Mouse (Mus musculus) right cerebral cortex, postnatal 10 days (tissue): ENCODE data around the gene Des.
A peak's percentile ranks its signal among the peaks of the same experiment; 100 is the strongest.

ENCODE experiments used
- DNase-seq, 2 experiments: peaks; one replicate each; pipeline ENCODE4 v3.0.0; 2021; ENCODE audit warnings: low spot score in 2 of 2

The Des gene

GRCm38 (mm10) chr1:75347279-75347678 is 12.8 kb upstream of the Des start:
- no peak for DNase-seq

- peak in 1 of 2 experiments; percentile 17 for DNase-seq
These were observed 10.9 kb upstream of the Des start for GRCm38 (mm10) chr1:75349275-75349674.

GRCm38 (mm10) chr1:75357261-75357660 is 2.9 kb upstream of the Des start:
- peak; percentile 66 to 70 for DNase-seq

GRCm38 (mm10) chr1:75358009-75358408 is 2.1 kb upstream of the Des start:
- DNase-seq, result no peak

- DNase-seq, result peak; percentile 74 to 82
These were observed 783 bp upstream of the Des start for GRCm38 (mm10) chr1:75359346-75359745.

- DNase-seq, result no peak
These were observed 994 bp downstream of the Des start for GRCm38 (mm10) chr1:75361123-75361522.

GRCm38 (mm10) chr1:75361750-75362149 is 1.6 kb downstream of the Des start:
- no peak for DNase-seq

GRCm38 (mm10) chr1:75363868-75364267 is 3.7 kb downstream of the Des start:
- DNase-seq, result no peak

GRCm38 (mm10) chr1:75365510-75366137 is 5.5 kb downstream of the Des start:
- peak in 1 of 2 experiments; percentile 64 for DNase-seq

- no peak for DNase-seq
These were observed 9.3 kb downstream of the Des start for GRCm38 (mm10) chr1:75369360-75369983.

GRCm38 (mm10) chr1:75369984-75370660 is 10.0 kb downstream of the Des start:
- DNase-seq, result no peak

GRCm38 (mm10) chr1:75371317-75372095 is 11.4 kb downstream of the Des start:
- no peak for DNase-seq

- DNase-seq, result no peak
These were observed 12.3 kb downstream of the Des start for GRCm38 (mm10) chr1:75372450-75372849.

- DNase-seq, result no peak
These were observed 13.1 kb downstream of the Des start for GRCm38 (mm10) chr1:75373276-75373675.

GRCm38 (mm10) chr1:75374950-75375936 is 15.1 kb downstream of the Des start, which contains the start of gene Speg:
Speg (plus strand) TSS chr1:75375297.
- DNase-seq, result no peak

- no peak for DNase-seq
These were observed 19.1 kb downstream of the Des start for GRCm38 (mm10) chr1:75379196-75379595.

GRCm38 (mm10) chr1:75379931-75380330 is 19.8 kb downstream of the Des start:
- DNase-seq, result no peak

- no peak for DNase-seq
These were observed 20.8 kb downstream of the Des start for GRCm38 (mm10) chr1:75380951-75381350.

- peak; percentile 72 to 76 for DNase-seq
These were observed 21.6 kb downstream of the Des start for GRCm38 (mm10) chr1:75381482-75382355.
